Mouse (Mus musculus): ENCODE results near the gene Epb41l1.

- TF ChIP-seq POLR2A (IDR thresholded peaks at IDR 0.05; ENCODE audit: extremely low read depth, insufficient read depth, low read length) (no peak), CTCF (IDR thresholded peaks at IDR 0.05; ENCODE audit: extremely low read depth, insufficient read depth, low read length) (no peak)
Observed at GRCm38 (mm10) chr2:156580507-156580906, 159.8 kb downstream of the Epb41l1 start.

Data from cortical plate, adult 2 months (tissue).